Mouse (Mus musculus) kidney, embryonic 15.5 days (tissue): Measurements from ENCODE around the gene Ly6g5b. TPM values are rescaled to one million over a fixed set of nuclear protein-coding genes. Genes with fewer than 3 reads are reported as not detected.

Experiments used
- ATAC-seq: fragments of 200-750 bp; cut with Nextera tagmentation; replicated peaks from 2 replicates; pipeline ENCODE4 v1.8.0; 2017; ENCODE audit warnings: moderate TSS enrichment; ENCODE audit not compliant: low FRiP score
- H3K27ac ChIP-seq: fragments of 300-500 bp; sonication (generic); 2 replicates; pipeline ENCODE4 v1.5.1; 2015; ENCODE audit warnings: mild to moderate bottlenecking, inconsistent platforms
- H3K27me3 ChIP-seq: fragments of 300-500 bp; sonication (generic); 2 replicates; pipeline ENCODE4 v1.6.1; 2015; ENCODE audit warnings: inconsistent platforms
- H3K36me3 ChIP-seq: fragments of 300-500 bp; sonication (generic); 2 replicates; pipeline ENCODE4 v1.6.1; 2015; ENCODE audit warnings: inconsistent platforms
- H3K4me1 ChIP-seq: fragments of 300-500 bp; sonication (generic); 2 replicates; pipeline ENCODE4 v1.6.1; 2015; ENCODE audit warnings: inconsistent platforms
- H3K4me2 ChIP-seq: fragments of 300-500 bp; sonication (generic); 2 replicates; pipeline ENCODE4 v1.6.1; 2015; ENCODE audit warnings: moderate library complexity, mild to moderate bottlenecking, inconsistent platforms
- H3K4me3 ChIP-seq: fragments of 300-500 bp; sonication (generic); replicated peaks from 2 replicates; pipeline ENCODE4 v1.5.1; 2015; ENCODE audit warnings: mild to moderate bottlenecking, inconsistent platforms
- H3K9ac ChIP-seq: fragments of 300-500 bp; sonication (generic); 2 replicates; pipeline ENCODE4 v1.6.1; 2015; ENCODE audit warnings: mild to moderate bottlenecking, inconsistent platforms
- H3K9me3 ChIP-seq: fragments of 300-500 bp; sonication (generic); replicated peaks from 2 replicates; pipeline ENCODE4 v1.6.1; 2016; ENCODE audit warnings: inconsistent platforms
- WGBS: fragments of 180-500 bp; shearing (Covaris S2); methylation state at CpG from one replicate; pipeline ENCODE4 v1.1.7; 2015; ENCODE audit warnings: mixed read lengths; 5-methylcytosine and 5-hydroxymethylcytosine counted together
- polyA plus RNA-seq: library from polyadenylated mRNA; unstranded; fragments of >200 nt; fragmentation: Nextera tagmentation; extraction: Ambion mirVana; gene quantifications from 2 replicates; pipeline ENCODE4 v1.2.1, GENCODE M21; 2015

The Ly6g5b gene
- polyA plus RNA-seq, 1 experiment from 2014 or later: 0.99 TPM

GRCm38 (mm10) chr17:35101161-35101560 is 14.1 kb downstream of the Ly6g5b start:
- Histone ChIP-seq H3K36me3 (peaks cover 74% of the 10 kb centered on the region), H3K27me3 (no peaks in the 10 kb centered on the region), H3K9me3 (no peaks in the 10 kb centered on the region), H3K4me1 (peaks cover 54% of the 10 kb centered on the region), H3K4me2 (no peak overlapping the region), H3K27ac (peak overlapping the region; percentile 63), H3K9ac (no peak overlapping the region), H3K4me3 (no peak overlapping the region)
- no peak for ATAC-seq
- WGBS: 74% methylated on average over 11 of the region's 11 CpGs

GRCm38 (mm10) chr17:35100196-35100765 is 14.9 kb downstream of the Ly6g5b start:
- Histone ChIP-seq H3K4me2 (no peak overlapping the region), H3K27ac (peak overlapping the region; percentile 59), H3K4me1 (peaks cover 49% of the 10 kb centered on the region), H3K36me3 (peaks cover 80% of the 10 kb centered on the region), H3K27me3 (no peaks in the 10 kb centered on the region), H3K9ac (0 out of 2 replicates have a peak overlapping the region, but pooled peaks have one; percentile 12), H3K9me3 (no peaks in the 10 kb centered on the region), H3K4me3 (no peak overlapping the region)
- peak; percentile 33 for ATAC-seq
- WGBS: 55% methylated on average over 10 of the region's 10 CpGs

GRCm38 (mm10) chr17:35097164-35097655 is 18.0 kb downstream of the Ly6g5b start:
- H3K4me3 ChIP-seq: no peak overlapping the region
- no peaks in the 10 kb centered on the region for H3K27me3 ChIP-seq
- H3K27ac ChIP-seq: no peak overlapping the region
- no peak overlapping the region for H3K4me2 ChIP-seq
- H3K36me3 ChIP-seq: peaks cover 94% of the 10 kb centered on the region
- H3K4me1 ChIP-seq: peaks cover 37% of the 10 kb centered on the region
- ATAC-seq: no peak
- no peak overlapping the region for H3K9ac ChIP-seq
- WGBS: 76% methylated on average over 12 of the region's 12 CpGs
- H3K9me3 ChIP-seq: no peaks in the 10 kb centered on the region

- H3K4me3 ChIP-seq: no peak overlapping the region
- 88% methylated on average over 12 of the region's 12 CpGs for whole genome bisulfite sequencing
Measured at GRCm38 (mm10) chr17:35096597-35096996, 18.6 kb downstream of the Ly6g5b start.

GRCm38 (mm10) chr17:35094475-35095365 is 20.5 kb downstream of the Ly6g5b start:
- no peaks in the 10 kb centered on the region for H3K27me3 ChIP-seq
- H3K4me3 ChIP-seq: no peak overlapping the region
- H3K27ac ChIP-seq: no peak overlapping the region
- H3K4me1 ChIP-seq: peaks cover 30% of the 10 kb centered on the region
- ATAC-seq: no peak
- WGBS: 88% methylated on average over 15 of the region's 15 CpGs
- H3K9me3 ChIP-seq: no peaks in the 10 kb centered on the region
- peaks cover 78% of the 10 kb centered on the region for H3K36me3 ChIP-seq
- H3K4me2 ChIP-seq: no peak overlapping the region
- no peak overlapping the region for H3K9ac ChIP-seq

More at GRCm38 (mm10) chr17:35096597-35096996, 18.6 kb downstream of the Ly6g5b start:
- peaks cover 92% of the 10 kb centered on the region for H3K36me3 ChIP-seq
- no peak overlapping the region for H3K27ac ChIP-seq
- ATAC-seq: no peak
- H3K9me3 ChIP-seq: no peaks in the 10 kb centered on the region
- no peak overlapping the region for H3K4me2 ChIP-seq
- H3K27me3 ChIP-seq: no peaks in the 10 kb centered on the region
- peaks cover 31% of the 10 kb centered on the region for H3K4me1 ChIP-seq
- H3K9ac ChIP-seq: no peak overlapping the region

- no peak overlapping the region for H3K4me2 ChIP-seq
- no peak for ATAC-seq
- H3K9me3 ChIP-seq: no peaks in the 10 kb centered on the region
- H3K27ac ChIP-seq: 0 out of 2 replicates have a peak overlapping the region, but pooled peaks have one; percentile 13
- whole genome bisulfite sequencing: 80% methylated on average over 14 of the region's 14 CpGs
- no peak overlapping the region for H3K9ac ChIP-seq
- H3K4me1 ChIP-seq: peaks cover 27% of the 10 kb centered on the region
- H3K4me3 ChIP-seq: no peak overlapping the region
- no peaks in the 10 kb centered on the region for H3K27me3 ChIP-seq
- peaks cover 58% of the 10 kb centered on the region for H3K36me3 ChIP-seq
Measured at GRCm38 (mm10) chr17:35092403-35093198, 22.6 kb downstream of the Ly6g5b start.

GRCm38 (mm10) chr17:35090166-35090932 is 24.9 kb downstream of the Ly6g5b start:
- no peaks in the 10 kb centered on the region for H3K27me3 ChIP-seq
- peak overlapping the region; percentile 98; the same call in 1 of the 2 replicates for H3K27ac ChIP-seq
- peaks cover 22% of the 10 kb centered on the region for H3K4me1 ChIP-seq
- ATAC-seq: no peak
- H3K4me2 ChIP-seq: peak overlapping the region; percentile 73
- 66% methylated on average over 8 of the region's 8 CpGs for WGBS
- no peaks in the 10 kb centered on the region for H3K9me3 ChIP-seq
- peak overlapping the region; percentile 81 for H3K9ac ChIP-seq
- H3K4me3 ChIP-seq: peak overlapping the region; percentile 76
- peaks cover 38% of the 10 kb centered on the region for H3K36me3 ChIP-seq

- H3K27ac ChIP-seq: peak within 1 kb of the TSS; percentile 98
- H3K36me3 ChIP-seq: peaks cover 26% of the 10 kb centered on the region
- peak within 1 kb of the TSS; percentile 76 for H3K4me3 ChIP-seq
- 3% methylated on average over 67 of the region's 67 CpGs for WGBS
- peak within 1 kb of the TSS; percentile 81 for H3K9ac ChIP-seq
- H3K4me1 ChIP-seq: peaks cover 22% of the 10 kb centered on the region
- no peaks in the 10 kb centered on the region for H3K9me3 ChIP-seq
- H3K4me2 ChIP-seq: peak within 1 kb of the TSS; percentile 73
- no peaks in the 10 kb centered on the region for H3K27me3 ChIP-seq
- ATAC-seq: peak; percentile 97
Measured at GRCm38 (mm10) chr17:35088825-35089644, 26.2 kb downstream of the Ly6g5b start, which contains the start of gene Abhd16a. TSS of gene Abhd16a (plus strand) at chr17:35089263.

- Histone ChIP-seq H3K4me3 (no peak overlapping the region), H3K27me3 (no peaks in the 10 kb centered on the region), H3K9ac (no peak overlapping the region), H3K36me3 (peaks cover 18% of the 10 kb centered on the region), H3K4me2 (no peak overlapping the region), H3K4me1 (peaks cover 22% of the 10 kb centered on the region), H3K27ac (no peak overlapping the region), H3K9me3 (no peaks in the 10 kb centered on the region)
- whole genome bisulfite sequencing: 53% methylated on average over 2 of the region's 2 CpGs
- no peak for ATAC-seq
Measured at GRCm38 (mm10) chr17:35088151-35088550, 27.1 kb downstream of the Ly6g5b start.

GRCm38 (mm10) chr17:35085208-35085865 is 29.9 kb downstream of the Ly6g5b start, which contains the start of gene Ly6g6f:
TSS of gene Ly6g6f (minus strand) at chr17:35085610.
- Histone ChIP-seq H3K4me1 (peaks cover 7% of the 10 kb centered on the region), H3K4me2 (no peak within 1 kb of the TSS), H3K36me3 (no peaks in the 10 kb centered on the region), H3K27ac (no peak within 1 kb of the TSS), H3K4me3 (no peak within 1 kb of the TSS), H3K9ac (no peak within 1 kb of the TSS), H3K27me3 (no peaks in the 10 kb centered on the region), H3K9me3 (no peaks in the 10 kb centered on the region)
- WGBS: 77% methylated on average over 7 of the region's 7 CpGs
- ATAC-seq: no peak
